Mouse (Mus musculus) heart, postnatal 10 days (tissue): Measurements from ENCODE around the gene Vmn1r201. TPM values are rescaled to one million over a fixed set of nuclear protein-coding genes. Genes with fewer than 3 reads are reported as not detected.

ENCODE experiments used
- DNase-seq, 2 experiments: peaks; one replicate each; pipeline ENCODE4 v3.0.0; 2021
- intact Hi-C: fragments of 180-260 bp; cut with DNase I; formaldehyde crosslinking; loops from one replicate; pipeline ENCODE4 v1.15.1; 2025
- total RNA-seq, 2 experiments: library from RNA; stranded (reverse); gene quantifications; 2 replicates each; pipeline ENCODE4 v1.2.3; 2021

Vmn1r201 gene
- not detected for total RNA-seq

- no peak for DNase-seq
- intact Hi-C loops: no loop called here
These were observed at the start of gene Vmn1r201 for GRCm38 (mm10) chr13:22471623-22472022. Gene Vmn1r201, plus strand, starts transcription at chr13:22471923.

DNA sequence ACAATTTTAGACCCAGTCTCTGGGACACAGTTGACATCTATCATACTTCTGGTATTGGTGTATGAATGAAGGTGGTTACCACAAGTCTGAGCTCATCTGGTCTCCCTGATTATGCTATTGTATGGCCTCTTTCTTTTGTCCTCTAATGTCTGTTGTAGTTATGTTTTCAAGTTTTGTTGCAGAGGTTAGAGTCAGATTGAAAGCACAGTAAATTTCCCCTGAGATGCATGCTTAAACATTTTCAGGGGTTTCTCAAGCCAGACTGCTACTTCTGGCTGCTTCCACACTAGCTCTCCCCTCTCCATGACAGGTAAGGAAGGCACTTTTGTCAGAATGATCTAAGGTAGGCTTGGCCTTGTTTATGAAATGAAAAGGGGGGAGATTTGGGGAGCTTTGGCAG lies 16.6 kb upstream of the Vmn1r201 start:
- intact Hi-C loops: no loop called here
- no peak for DNase-seq

- intact Hi-C loops: loop anchor here (10.0 kb wide), 1 partner anchor 198 kb away; no protein-coding TSS in a partner anchor
- no peak for DNase-seq
These were observed 30.7 kb downstream of the Vmn1r201 start for GRCm38 (mm10) chr13:22502431-22502830.

GRCm38 (mm10) chr13:22505281-22505680 lies 33.6 kb downstream of the Vmn1r201 start, which contains the start of gene Vmn1r202:
Gene Vmn1r202, minus strand, starts transcription at chr13:22505381.
- intact Hi-C loops: loop anchor here (10.0 kb wide), 1 partner anchor 200 kb away; no protein-coding TSS in a partner anchor
- no peak for DNase-seq

DNA sequence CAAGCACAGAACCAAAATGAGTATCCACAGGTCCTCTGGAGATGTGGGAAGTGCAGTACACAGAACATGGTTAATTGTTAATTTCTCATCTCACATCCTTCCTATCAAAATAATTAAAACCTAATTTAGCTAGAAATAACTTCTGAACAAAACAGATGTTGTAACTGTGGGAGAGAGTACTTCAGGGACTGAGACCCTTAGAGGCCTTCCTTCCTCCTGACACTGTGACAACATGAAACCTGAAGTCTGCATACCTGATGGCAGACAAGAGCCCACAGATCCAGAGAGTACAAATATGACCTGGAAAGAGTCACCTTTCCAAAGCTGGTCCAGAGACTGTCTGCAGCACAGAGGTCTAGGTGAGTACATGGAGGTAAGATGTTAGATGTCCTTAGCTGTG lies 46.1 kb downstream of the Vmn1r201 start, which contains the start of gene Vmn1r203:
Vmn1r203 (plus strand) TSS at position 301 of the 400 bp plus-strand sequence.
- intact Hi-C loops: no loop called here
- no peak for DNase-seq

Other genes with a start within 250 kb of the Vmn1r201 start
- not detected for gene Vmn1r193, start 248.8 kb upstream of the Vmn1r201 start, total RNA-seq
- gene Vmn1r194, start 227.7 kb upstream of the Vmn1r201 start, total RNA-seq: not detected
- gene Vmn1r195, start 201.4 kb upstream of the Vmn1r201 start, total RNA-seq: not detected
- not detected for gene Vmn1r196, start 182.0 kb upstream of the Vmn1r201 start, total RNA-seq
- not detected for gene Vmn1r197, start 147.3 kb upstream of the Vmn1r201 start, total RNA-seq
- not detected for gene Vmn1r198, start 121.6 kb upstream of the Vmn1r201 start, total RNA-seq
- not detected for gene Vmn1r199, start 92.1 kb upstream of the Vmn1r201 start, total RNA-seq
- not detected for gene Vmn1r200, start 81.5 kb upstream of the Vmn1r201 start, total RNA-seq
- gene Vmn1r202, start 33.5 kb downstream of the Vmn1r201 start, total RNA-seq: not detected
- not detected for gene Vmn1r203, start 46.2 kb downstream of the Vmn1r201 start, total RNA-seq
- not detected for gene Vmn1r204, start 81.3 kb downstream of the Vmn1r201 start, total RNA-seq
- not detected for gene Vmn1r205, start 121.1 kb downstream of the Vmn1r201 start, total RNA-seq
- not detected for gene Vmn1r206, start 152.3 kb downstream of the Vmn1r201 start, total RNA-seq